Mouse (Mus musculus) heart, postnatal 0 days (tissue): ENCODE results near the gene Nfib. TPM values are rescaled to one million over a fixed set of nuclear protein-coding genes. Genes with fewer than 3 reads are reported as not detected.

Experiments used
- ATAC-seq: fragments of 200-750 bp; cut with Nextera tagmentation; 2 replicates; pipeline ENCODE4 v1.8.0; 2017; ENCODE audit warnings: low read depth, moderate number of reproducible peaks, moderate library complexity; ENCODE audit not compliant: insufficient read depth
- DNase-seq: peaks from one replicate; pipeline ENCODE4 v3.0.0-alpha.2; 2016; ENCODE audit warnings: low spot score
- H3K27ac ChIP-seq: fragments of 300-500 bp; sonication (generic); 2 replicates; pipeline ENCODE4 v1.5.1; 2014; ENCODE audit warnings: low read depth, mild to moderate bottlenecking
- H3K27me3 ChIP-seq: fragments of 300-500 bp; sonication (generic); 2 replicates; pipeline ENCODE4 v1.6.1; 2014; ENCODE audit warnings: low read length, mixed read lengths; ENCODE audit not compliant: control insufficient read depth, insufficient read depth
- H3K36me3 ChIP-seq: fragments of 300-500 bp; sonication (generic); replicated peaks from 2 replicates; pipeline ENCODE4 v1.6.1; 2014; ENCODE audit warnings: low read length, mixed read lengths; ENCODE audit not compliant: control insufficient read depth, insufficient read depth
- H3K4me1 ChIP-seq: fragments of 300-500 bp; sonication (generic); 2 replicates; pipeline ENCODE4 v1.6.1; 2014; ENCODE audit warnings: antibody characterized with exemption; ENCODE audit not compliant: control insufficient read depth, insufficient read depth
- H3K4me2 ChIP-seq: fragments of 300-500 bp; sonication (generic); 2 replicates; pipeline ENCODE4 v1.6.1; 2014; ENCODE audit warnings: low read depth, mild to moderate bottlenecking, low read length, moderate library complexity
- H3K4me3 ChIP-seq: fragments of 300-500 bp; sonication (generic); 2 replicates; pipeline ENCODE4 v1.5.1; 2014; ENCODE audit warnings: low read depth, low read length
- H3K9ac ChIP-seq: fragments of 300-500 bp; sonication (generic); replicated peaks from 2 replicates; pipeline ENCODE4 v1.6.1; 2014; ENCODE audit warnings: low read depth, low read length, mixed read lengths
- H3K9me3 ChIP-seq: fragments of 300-500 bp; sonication (generic); replicated peaks from 2 replicates; pipeline ENCODE4 v1.6.1; 2016; ENCODE audit warnings: low read length; ENCODE audit not compliant: control insufficient read depth
- CTCF ChIP-seq: IDR thresholded peaks from 2 replicates; pipeline ENCODE4 v1.5.1; 2016; ENCODE audit warnings: antibody characterized with exemption, control low read depth, low read depth
- EP300 ChIP-seq: IDR thresholded peaks from 2 replicates; pipeline ENCODE4 v1.6.1; 2016; ENCODE audit warnings: antibody characterized with exemption, low read depth
- WGBS: fragments of 180-500 bp; shearing (Covaris S2); extraction: QIAGEN DNeasy Blood & Tissue Kit; methylation state at CpG from one replicate; pipeline ENCODE4 v1.1.7; 2014; 5-methylcytosine and 5-hydroxymethylcytosine counted together
- polyA plus RNA-seq: library from polyadenylated mRNA; unstranded; fragments of >200 nt; fragmentation: Nextera tagmentation; extraction: Ambion mirVana; gene quantifications from 2 replicates; pipeline ENCODE4 v1.2.1, GENCODE M21; 2015
- total RNA-seq: library from RNA; depleted of rRNA; stranded (reverse); fragments of >200 nt; gene quantifications from 2 replicates; pipeline ENCODE4 v1.2.3, GENCODE M21; 2014; ENCODE audit warnings: low replicate concordance

Gene Nfib
- total and polyA plus RNA-seq, 2 experiments from 2014 or later, result 44.0 to 82.0 TPM

DNA sequence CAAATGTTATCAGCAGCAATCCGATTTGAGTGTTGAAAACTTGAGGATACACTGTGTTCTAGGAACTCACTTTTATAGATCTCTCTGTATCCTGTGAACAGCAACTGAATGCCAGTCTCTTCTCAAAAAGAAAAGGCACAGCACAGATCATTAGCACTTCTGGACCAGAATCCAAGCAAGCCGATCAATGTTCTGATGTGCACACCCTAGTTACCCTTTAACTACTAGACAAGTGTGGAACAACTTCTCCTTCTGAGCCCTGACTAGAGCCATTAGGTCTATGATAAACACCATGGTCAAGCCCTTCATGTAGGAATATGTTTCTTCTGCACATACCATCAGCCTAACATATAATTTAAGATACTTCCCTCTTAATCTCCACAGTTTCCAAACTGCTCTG is 219.6 kb downstream of the Nfib start:
- DNase-seq (no peak), ATAC-seq (no peak)
- TF ChIP-seq CTCF (no peak), EP300 (no peak)
- H3K4me2 ChIP-seq, result no peak overlapping the region
- H3K36me3 ChIP-seq, result peaks cover 13% of the 10 kb centered on the region; the same call in 1 of the 2 replicates
- 73% methylated on average over 2 of the region's 2 CpGs for WGBS
- H3K4me1 ChIP-seq, result peaks cover 48% of the 10 kb centered on the region
- H3K9me3 ChIP-seq, result no peaks in the 10 kb centered on the region
- H3K27ac ChIP-seq, result peak overlapping the region; percentile 71
- no peak overlapping the region for H3K4me3 ChIP-seq
- no peaks in the 10 kb centered on the region for H3K27me3 ChIP-seq
- no peak overlapping the region for H3K9ac ChIP-seq

DNA sequence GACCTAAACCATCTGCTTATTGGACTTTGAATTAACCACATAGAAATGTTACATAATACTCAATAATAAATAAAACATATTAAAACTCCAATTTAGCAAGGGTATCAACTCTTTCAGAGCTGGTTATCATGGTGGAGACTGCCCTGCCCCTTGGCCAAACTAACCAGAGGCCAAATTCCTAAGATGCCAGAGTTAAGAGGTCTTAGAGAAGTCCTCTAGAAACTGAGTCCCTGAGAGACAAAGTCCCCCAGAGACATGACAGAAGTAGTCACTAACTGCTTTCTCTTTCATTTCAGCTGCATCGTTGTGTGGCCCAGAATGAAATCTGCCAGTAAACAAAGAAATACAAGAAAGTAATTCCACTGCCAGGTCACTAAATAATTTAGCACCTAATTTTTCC is 221.7 kb downstream of the Nfib start:
- peaks cover 21% of the 10 kb centered on the region; the same call in 1 of the 2 replicates for H3K36me3 ChIP-seq
- peak overlapping the region; percentile 42; the same call in 1 of the 2 replicates for H3K9ac ChIP-seq
- TF ChIP-seq CTCF (no peak), EP300 (no peak)

DNA sequence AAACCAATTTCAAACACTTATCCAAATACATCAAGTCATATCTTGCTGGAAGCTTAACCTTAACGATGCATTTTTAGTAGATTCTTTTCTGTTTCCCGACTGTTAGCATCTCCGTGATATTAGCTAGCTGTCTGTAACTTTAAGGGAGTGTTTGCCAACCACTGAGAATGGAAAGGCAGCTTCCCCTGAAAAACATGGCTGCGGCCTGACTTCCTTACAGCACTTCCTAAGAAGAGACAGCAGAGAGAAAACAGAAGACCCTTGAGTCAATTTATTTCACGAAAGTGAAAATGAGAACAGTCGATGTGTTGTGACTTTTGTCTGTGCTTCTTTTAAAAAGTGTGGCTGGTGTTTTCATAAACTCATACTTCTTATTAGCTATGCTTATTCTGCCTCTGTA is 222.3 kb downstream of the Nfib start:
- Histone ChIP-seq H3K9ac (peak overlapping the region; percentile 42; the same call in 1 of the 2 replicates), H3K9me3 (no peaks in the 10 kb centered on the region), H3K4me3 (peak overlapping the region; percentile 10; the same call in 1 of the 2 replicates), H3K4me1 (peaks cover 41% of the 10 kb centered on the region), H3K36me3 (peaks cover 20% of the 10 kb centered on the region; the same call in 1 of the 2 replicates), H3K4me2 (peak overlapping the region; percentile 61), H3K27me3 (no peaks in the 10 kb centered on the region), H3K27ac (peak overlapping the region; percentile 85)
- no peak for ATAC-seq
- DNase-seq, result peak; percentile 63
- WGBS, result 21% methylated on average over 6 of the region's 6 CpGs
- no peak for TF ChIP-seq CTCF
- no peak for TF ChIP-seq EP300

More for the DNA sequence above, 221.7 kb downstream of the Nfib start:
- H3K9me3 ChIP-seq, result no peaks in the 10 kb centered on the region
- ATAC-seq (no peak), DNase-seq (no peak)
- H3K4me2 ChIP-seq, result peak overlapping the region; percentile 61
- peak overlapping the region; percentile 10 for H3K4me3 ChIP-seq
- H3K27ac ChIP-seq, result peak overlapping the region; percentile 85
- no peaks in the 10 kb centered on the region for H3K27me3 ChIP-seq
- WGBS, result 13% methylated on average over 1 of the region's 1 CpGs
- H3K4me1 ChIP-seq, result peaks cover 41% of the 10 kb centered on the region

DNA sequence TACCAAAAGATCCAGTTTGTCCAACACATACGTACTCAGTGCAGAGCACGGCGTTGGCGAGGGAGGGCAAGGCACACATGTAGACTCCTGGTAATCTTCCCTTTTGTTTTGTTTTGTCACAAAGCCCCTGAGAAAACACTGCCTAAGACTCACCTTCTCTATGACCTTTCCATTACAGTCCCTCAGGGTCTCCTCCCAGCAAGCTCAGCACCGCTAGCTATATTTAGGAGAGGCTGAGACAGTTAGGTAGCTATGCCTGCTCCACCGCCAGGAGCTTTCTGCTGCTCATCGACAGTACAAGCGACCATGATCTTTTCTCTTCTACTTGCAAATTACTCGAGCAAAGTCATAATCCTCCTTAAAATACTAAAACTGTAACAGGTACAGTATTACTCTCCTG is 224.9 kb downstream of the Nfib start:
- H3K4me1 ChIP-seq, result peaks cover 43% of the 10 kb centered on the region
- no peak overlapping the region for H3K9ac ChIP-seq
- no peak overlapping the region for H3K4me3 ChIP-seq
- DNase-seq, result peak; percentile 82
- H3K27me3 ChIP-seq, result no peaks in the 10 kb centered on the region
- TF ChIP-seq EP300 (no peak), CTCF (peak; percentile 34)
- WGBS, result 45% methylated on average over 9 of the region's 9 CpGs
- H3K4me2 ChIP-seq, result peak overlapping the region; percentile 24
- H3K27ac ChIP-seq, result peak overlapping the region; percentile 70
- ATAC-seq, result peak; percentile 73
- peaks cover 8% of the 10 kb centered on the region; the same call in 1 of the 2 replicates for H3K36me3 ChIP-seq
- no peaks in the 10 kb centered on the region for H3K9me3 ChIP-seq

- peaks cover 33% of the 10 kb centered on the region for H3K4me1 ChIP-seq
- no peaks in the 10 kb centered on the region for H3K27me3 ChIP-seq
- H3K4me2 ChIP-seq, result no peak overlapping the region
- H3K9ac ChIP-seq, result no peak overlapping the region
- no peaks in the 10 kb centered on the region for H3K9me3 ChIP-seq
- no peak overlapping the region for H3K4me3 ChIP-seq
- no peak for DNase-seq
- H3K27ac ChIP-seq, result no peak overlapping the region
- peaks cover 8% of the 10 kb centered on the region; the same call in 1 of the 2 replicates for H3K36me3 ChIP-seq
- peak; percentile 22; the same call in 1 of the 2 replicates for TF ChIP-seq CTCF
- TF ChIP-seq EP300, result no peak
- ATAC-seq, result no peak
- WGBS, result 63% methylated on average over 4 of the region's 4 CpGs
Observed at GRCm38 (mm10) chr4:82479394-82479793, 226.2 kb downstream of the Nfib start.

DNA sequence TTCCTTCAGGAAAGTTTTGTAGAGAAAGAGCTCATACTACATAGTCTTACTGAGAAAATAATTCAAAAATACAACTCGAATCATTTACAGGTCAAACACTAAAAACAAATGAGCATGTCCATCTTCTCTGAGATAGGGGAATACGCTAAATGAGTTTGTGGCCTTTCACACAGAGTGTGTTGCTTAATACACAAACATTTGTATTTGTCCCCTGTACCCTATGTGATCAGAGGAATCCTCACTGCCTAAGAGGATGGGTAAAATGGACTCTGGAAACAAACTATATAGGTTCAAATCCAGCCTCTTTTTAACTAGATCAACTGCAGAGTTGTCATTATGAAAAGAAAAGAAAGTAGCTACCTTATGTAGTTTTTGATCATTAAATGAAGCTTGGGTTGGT is 227.8 kb downstream of the Nfib start:
- H3K27ac ChIP-seq, result no peak overlapping the region
- H3K27me3 ChIP-seq, result no peaks in the 10 kb centered on the region
- peaks cover 8% of the 10 kb centered on the region; the same call in 1 of the 2 replicates for H3K36me3 ChIP-seq
- no peaks in the 10 kb centered on the region for H3K9me3 ChIP-seq
- TF ChIP-seq CTCF, result no peak
- no peak for TF ChIP-seq EP300
- WGBS, result 88% methylated on average over 2 of the region's 2 CpGs
- H3K9ac ChIP-seq, result no peak overlapping the region
- H3K4me3 ChIP-seq, result no peak overlapping the region
- DNase-seq (no peak), ATAC-seq (no peak)
- H3K4me1 ChIP-seq, result peaks cover 25% of the 10 kb centered on the region
- no peak overlapping the region for H3K4me2 ChIP-seq
